Mouse (Mus musculus) small intestine, adult 2 months (tissue): Measurements from ENCODE around the gene Fanca. TPM values are rescaled to one million over a fixed set of nuclear protein-coding genes. Genes with fewer than 3 reads are reported as not detected.
A peak's percentile ranks its signal among the peaks of the same experiment; 100 is the strongest.

ENCODE experiments used
- H3K27ac ChIP-seq: fragments of 200-500 bp; 2 replicates; pipeline ENCODE4 v1.5.1; 2012; ENCODE audit warnings: low read depth, low read length, control low read depth, inconsistent platforms; ENCODE audit not compliant: insufficient read depth
- H3K27me3 ChIP-seq: fragments of 200-500 bp; 2 replicates; pipeline ENCODE4 v1.6.1; 2012; ENCODE audit warnings: mild to moderate bottlenecking, moderate library complexity, low read length, inconsistent platforms; ENCODE audit not compliant: control insufficient read depth, insufficient read depth
- H3K36me3 ChIP-seq: fragments of 200-500 bp; 2 replicates; pipeline ENCODE4 v1.6.1; 2012; ENCODE audit warnings: mild to moderate bottlenecking, low read length, control low read depth, inconsistent platforms; ENCODE audit not compliant: control insufficient read depth, insufficient read depth
- H3K4me1 ChIP-seq: fragments of 200-500 bp; 2 replicates; pipeline ENCODE4 v1.6.1; 2012; ENCODE audit warnings: low read length, inconsistent platforms, mixed read lengths; ENCODE audit not compliant: control insufficient read depth, insufficient read depth, insufficient read length
- H3K4me3 ChIP-seq: fragments of 200-500 bp; 2 replicates; pipeline ENCODE4 v1.5.1; 2012; ENCODE audit warnings: low read depth, mild to moderate bottlenecking, control low read depth, inconsistent platforms, low read length, moderate library complexity
- CTCF ChIP-seq: fragments of 200-500 bp; IDR thresholded peaks from 2 replicates; pipeline ENCODE4 v1.5.1; 2012; ENCODE audit warnings: low read depth, mild to moderate bottlenecking, control low read depth, inconsistent platforms, low read length, moderate library complexity, mixed read lengths; ENCODE audit not compliant: insufficient replicate concordance, insufficient read length; ENCODE audit errors: extremely low read depth
- POLR2A ChIP-seq: fragments of 200-500 bp; IDR thresholded peaks from 2 replicates; pipeline ENCODE4 v1.6.1; 2012; ENCODE audit warnings: low read depth, mild to moderate bottlenecking, control low read depth, inconsistent platforms, low read length, moderate library complexity
- WGBS: fragments of 180-500 bp; shearing (Covaris S2); methylation state at CpG from one replicate; pipeline ENCODE4 v1.1.7; 2018; 5-methylcytosine and 5-hydroxymethylcytosine counted together
- polyA plus RNA-seq: library from polyadenylated mRNA; depleted of rRNA; stranded (reverse); fragments of >200 nt; gene quantifications from 2 replicates; pipeline ENCODE4 v1.2.3, GENCODE M21; 2012

Gene Fanca
- polyA plus RNA-seq, 1 experiment = 14.1 TPM

- TF ChIP-seq CTCF = no peak
- no peak for TF ChIP-seq POLR2A
- Histone ChIP-seq H3K27me3 (0 out of 2 replicates have a peak, but pooled peaks cover 1% of the 10 kb centered on the region), H3K4me1 (peaks cover 33% of the 10 kb centered on the region), H3K4me3 (no peak overlapping the region), H3K36me3 (no peaks in the 10 kb centered on the region), H3K27ac (peak overlapping the region; percentile 82)
- 21% methylated on average over 3 of the region's 3 CpGs for WGBS
Measured at GRCm38 (mm10) chr8:123337475-123337874, 19.1 kb upstream of the Fanca start.

- Histone ChIP-seq H3K27ac (peak overlapping the region; percentile 94), H3K4me3 (peak overlapping the region; percentile 56), H3K27me3 (0 out of 2 replicates have a peak, but pooled peaks cover 4% of the 10 kb centered on the region), H3K36me3 (no peaks in the 10 kb centered on the region), H3K4me1 (peaks cover 37% of the 10 kb centered on the region)
- TF ChIP-seq CTCF (no peak), POLR2A (no peak)
- WGBS = 4% methylated on average over 1 of the region's 1 CpGs
Measured at GRCm38 (mm10) chr8:123334467-123334866, 16.1 kb upstream of the Fanca start.

GRCm38 (mm10) chr8:123333864-123334263 lies 15.5 kb upstream of the Fanca start:
- 0 out of 2 replicates have a peak, but pooled peaks cover 4% of the 10 kb centered on the region for H3K27me3 ChIP-seq
- TF ChIP-seq CTCF (no peak), POLR2A (no peak)
- peaks cover 37% of the 10 kb centered on the region for H3K4me1 ChIP-seq
- no peaks in the 10 kb centered on the region for H3K36me3 ChIP-seq
- 7% methylated on average over 7 of the region's 7 CpGs for WGBS
- H3K4me3 ChIP-seq = peak overlapping the region; percentile 56
- H3K27ac ChIP-seq = peak overlapping the region; percentile 94

- Histone ChIP-seq H3K36me3 (no peaks in the 10 kb centered on the region), H3K27ac (peak overlapping the region; percentile 94), H3K4me1 (peaks cover 31% of the 10 kb centered on the region), H3K27me3 (0 out of 2 replicates have a peak, but pooled peaks cover 4% of the 10 kb centered on the region), H3K4me3 (peak overlapping the region; percentile 89)
- TF ChIP-seq POLR2A = no peak
- no peak for TF ChIP-seq CTCF
- WGBS = 5% methylated on average over 15 of the region's 21 CpGs
Measured at GRCm38 (mm10) chr8:123333091-123333587, 14.8 kb upstream of the Fanca start.

GRCm38 (mm10) chr8:123332262-123333090 lies 14.1 kb upstream of the Fanca start, which contains the start of gene Spire2:
Gene Spire2, plus strand, starts transcription at chr8:123332713.
- Histone ChIP-seq H3K4me3 (peak within 1 kb of the TSS; percentile 89), H3K4me1 (peaks cover 30% of the 10 kb centered on the region; the same call in 1 of the 2 replicates), H3K27me3 (0 out of 2 replicates have a peak, but pooled peaks cover 4% of the 10 kb centered on the region), H3K36me3 (no peaks in the 10 kb centered on the region), H3K27ac (peak within 1 kb of the TSS; percentile 94)
- 1% methylated on average over 80 of the region's 85 CpGs for WGBS
- TF ChIP-seq POLR2A = 0 out of 2 replicates have a peak, but pooled peaks have one; percentile 12
- TF ChIP-seq CTCF = no peak

GRCm38 (mm10) chr8:123331810-123332209 lies 13.4 kb upstream of the Fanca start:
- peak overlapping the region; percentile 36; the same call in 1 of the 2 replicates for H3K27ac ChIP-seq
- no peaks in the 10 kb centered on the region for H3K36me3 ChIP-seq
- 31% methylated on average over 8 of the region's 8 CpGs for WGBS
- TF ChIP-seq POLR2A = no peak
- no peak for TF ChIP-seq CTCF
- H3K4me1 ChIP-seq = peaks cover 26% of the 10 kb centered on the region; the same call in 1 of the 2 replicates
- no peak overlapping the region; the same call in 1 of the 2 replicates for H3K4me3 ChIP-seq
- 0 out of 2 replicates have a peak, but pooled peaks cover 4% of the 10 kb centered on the region for H3K27me3 ChIP-seq

GRCm38 (mm10) chr8:123331301-123331700 lies 12.9 kb upstream of the Fanca start:
- Histone ChIP-seq H3K4me3 (no peak overlapping the region), H3K27me3 (0 out of 2 replicates have a peak, but pooled peaks cover 4% of the 10 kb centered on the region), H3K4me1 (peaks cover 22% of the 10 kb centered on the region; the same call in 1 of the 2 replicates), H3K27ac (0 out of 2 replicates have a peak overlapping the region, but pooled peaks have one; percentile 36), H3K36me3 (no peaks in the 10 kb centered on the region)
- WGBS = 45% methylated on average over 2 of the region's 2 CpGs
- no peak for TF ChIP-seq CTCF
- TF ChIP-seq POLR2A = no peak
